16 mouse cellular contexts compared by ENCODE assay signal in the genomic region with DNA sequence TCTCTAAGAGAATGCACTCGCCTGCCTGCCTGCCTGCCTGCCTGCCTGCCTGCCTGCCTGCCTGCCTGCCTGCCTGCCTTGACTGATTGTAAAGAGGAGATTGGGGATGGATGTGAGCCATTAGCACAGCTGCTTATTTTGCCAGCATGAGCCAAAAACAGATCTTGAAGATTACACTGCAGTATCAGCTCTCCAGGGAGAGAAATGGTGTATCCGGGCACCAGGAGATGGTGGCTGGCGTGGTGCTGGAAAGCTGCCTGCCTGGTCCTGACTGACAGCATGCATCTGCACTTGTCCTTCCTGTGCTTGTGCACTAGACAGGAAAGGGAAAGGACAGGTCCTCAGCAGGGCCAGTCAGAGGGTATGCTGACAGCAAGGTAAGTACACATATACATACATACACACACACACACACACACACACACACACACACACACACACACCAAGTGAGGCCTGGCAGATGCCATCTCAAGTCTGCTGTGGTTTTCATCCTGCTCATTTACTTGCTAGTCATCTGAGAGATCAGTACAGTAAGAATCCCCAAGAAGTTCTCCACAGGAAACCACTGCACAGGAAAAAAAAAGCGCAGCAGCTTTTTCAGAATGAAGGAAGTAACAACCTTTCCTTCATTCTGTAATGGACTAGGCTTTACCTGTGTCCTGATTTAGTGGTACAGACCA. TPM values are rescaled to one million over a fixed set of nuclear protein-coding genes. Genes with fewer than 3 reads are reported as not detected.
DNase-seq lines count a peak whose midpoint lies in the region; ATAC-seq and TF ChIP-seq lines count a peak whose summit lies in the region.
"Had no signal": no experiment of that assay in that cellular context is flagged by ENCODE, and none has a peak within 500 bp of the region (broad histone marks: within the 10 kb centered on the region; RNA-seq: fewer than 3 reads in every experiment).

No protein-coding gene starts in this region.

- no peak overlapping the region for H3K4me3 ChIP-seq in cerebellum, adult 2 months (replicated peaks; ENCODE audit: insufficient read depth, low read depth, low read length)
- H3K4me3 ChIP-seq in megakaryocyte, embryonic 14.5 days (replicated peaks): peak overlapping the region; percentile 80
- H3K4me3 ChIP-seq in intestine, embryonic 15.5 days (replicated peaks): no peak overlapping the region
- H3K4me3 ChIP-seq: embryonic facial prominence, embryonic 15.5 days; kidney, embryonic 15.5 days; lung, embryonic 15.5 days had no signal

- WGBS in cerebellum, adult 2 months: 53% methylated on average over 4 of the region's 4 CpGs
- 87% methylated on average over 4 of the region's 4 CpGs for WGBS in intestine, embryonic 15.5 days

- H3K4me1 ChIP-seq in cerebellum, adult 2 months (ENCODE audit: control insufficient read depth, insufficient read depth, low read length): peaks cover 35% of the 10 kb centered on the region
- H3K4me1 ChIP-seq in megakaryocyte, embryonic 14.5 days: peaks cover 92% of the 10 kb centered on the region
- H3K4me1 ChIP-seq in intestine, embryonic 15.5 days (replicated peaks): no peaks in the 10 kb centered on the region
- H3K4me1 ChIP-seq: embryonic facial prominence, embryonic 15.5 days; kidney, embryonic 15.5 days had no signal

- ATAC-seq in megakaryocyte, adult 5-6 weeks (ENCODE audit: poor library complexity, severe bottlenecking): no peak
- ATAC-seq in megakaryocyte-erythroid progenitor cell, adult 5-6 weeks (replicated peaks; ENCODE audit: low FRiP score, low TSS enrichment, poor library complexity, severe bottlenecking): peak; percentile 71
- no peak for ATAC-seq in intestine, embryonic 15.5 days
- ATAC-seq: hindbrain, embryonic 16.5 days had no signal

- no peak for DNase-seq in cerebellum, adult 2 months
- no peak for DNase-seq in cerebellum, adult 11 months
- peak; percentile 67 for DNase-seq in brain, embryonic 14.5 days (ENCODE audit: low read depth)
- no peak for DNase-seq in embryo, embryonic 10.5 days (ENCODE audit: low spot score)
- DNase-seq: adrenal gland, postnatal 10 days; cerebellum, postnatal 25 days; heart, postnatal 14 days had no signal

- H3K27ac ChIP-seq in cerebellum, adult 2 months (ENCODE audit: insufficient read depth, low read length): peak overlapping the region; percentile 49; the same call in 1 of the 2 replicates
- H3K27ac ChIP-seq in intestine, embryonic 15.5 days: no peak overlapping the region
- H3K27ac ChIP-seq: embryonic facial prominence, embryonic 15.5 days; kidney, embryonic 15.5 days; lung, embryonic 15.5 days had no signal

- no peaks in the 10 kb centered on the region for H3K9me3 ChIP-seq in megakaryocyte, embryonic 14.5 days
- H3K9me3 ChIP-seq in intestine, embryonic 15.5 days: no peaks in the 10 kb centered on the region
- H3K9me3 ChIP-seq: embryonic facial prominence, embryonic 15.5 days; kidney, embryonic 15.5 days; lung, embryonic 15.5 days had no signal

- peaks cover 77% of the 10 kb centered on the region for H3K36me3 ChIP-seq in megakaryocyte, embryonic 14.5 days (replicated peaks; ENCODE audit: low read length)
- H3K36me3 ChIP-seq in intestine, embryonic 15.5 days: no peaks in the 10 kb centered on the region

- TF ChIP-seq CTCF in cerebellum, adult 2 months (IDR thresholded peaks at IDR 0.05; ENCODE audit: borderline replicate concordance, insufficient read depth, low read depth, low read length): no peak
- TF ChIP-seq CTCF in brain, embryonic 14.5 days (IDR thresholded peaks at IDR 0.05; ENCODE audit: borderline replicate concordance, extremely low read depth, insufficient read depth, insufficient read length): no peak

- H3K4me2 ChIP-seq in intestine, embryonic 15.5 days (replicated peaks): no peak overlapping the region
- H3K4me2 ChIP-seq: embryonic facial prominence, embryonic 15.5 days; kidney, embryonic 15.5 days; lung, embryonic 15.5 days; midbrain, embryonic 11.5 days had no signal

- no peak overlapping the region for H3K9ac ChIP-seq in intestine, embryonic 15.5 days
- H3K9ac ChIP-seq: embryonic facial prominence, embryonic 15.5 days; kidney, embryonic 15.5 days; lung, embryonic 15.5 days had no signal

- H3K27me3 ChIP-seq in cerebellum, adult 2 months (ENCODE audit: control insufficient read depth, insufficient read depth, low read length): no peaks in the 10 kb centered on the region
- no peaks in the 10 kb centered on the region for H3K27me3 ChIP-seq in megakaryocyte, embryonic 14.5 days (replicated peaks)
- no peaks in the 10 kb centered on the region for H3K27me3 ChIP-seq in intestine, embryonic 15.5 days (replicated peaks)
- H3K27me3 ChIP-seq: embryonic facial prominence, embryonic 15.5 days; kidney, embryonic 15.5 days; lung, embryonic 15.5 days had no signal

- TF ChIP-seq POLR2A in cerebellum, adult 2 months (IDR thresholded peaks at IDR 0.05; ENCODE audit: borderline replicate concordance, insufficient read depth, low read length): no peak
- TF ChIP-seq POLR2A in brain, embryonic 14.5 days (IDR thresholded peaks at IDR 0.05; ENCODE audit: borderline replicate concordance, extremely low read depth, insufficient read depth, insufficient read length, poor library complexity, severe bottlenecking): no peak

RNA-seq across cellular contexts. Expression of gene Trappc10, which starts 12.0 kb away (rescaled TPM):
- polyA plus RNA-seq in cerebellum, adult 2 months (2012; rRNA removed): 74.3 and 75.0 TPM in 2 replicates
- 11.0 and 13.6 TPM in 2 replicates for polyA plus RNA-seq in megakaryocyte, embryonic 14.5 days (2012; ENCODE audit: insufficient read depth, low replicate concordance)
- 26.1 and 37.9 TPM in 2 replicates for total RNA-seq in megakaryocyte, adult 5-6 weeks (2015)
- 26.9 and 29.1 TPM in 2 replicates for total RNA-seq in megakaryocyte, adult 5-6 weeks (2017)
- polyA plus RNA-seq in brain, embryonic 14.5 days (2012; rRNA removed): 61.0 and 65.5 TPM in 2 replicates
- 52.9 and 57.7 TPM in 2 replicates for total RNA-seq in megakaryocyte-erythroid progenitor cell, adult 5-6 weeks (2014; fragmentation: Nextera tagmentation)
- 26.6 and 29.5 TPM in 2 replicates for total RNA-seq in megakaryocyte-erythroid progenitor cell, adult 5-6 weeks (2017)
- 17.3 and 17.6 TPM in 2 replicates for polyA plus RNA-seq in intestine, embryonic 15.5 days (2015; fragmentation: Nextera tagmentation; extraction: Ambion mirVana)

RNA-seq across cellular contexts. Expression of gene Pwp2, which starts 47.5 kb away (rescaled TPM):
- 17.2 and 17.8 TPM in 2 replicates for polyA plus RNA-seq in cerebellum, adult 2 months (2012; rRNA removed)
- 1.3 and 2.9 TPM in 2 replicates for polyA plus RNA-seq in megakaryocyte, embryonic 14.5 days (2012; ENCODE audit: insufficient read depth, low replicate concordance)
- 2.2 and 3.0 TPM in 2 replicates for total RNA-seq in megakaryocyte, adult 5-6 weeks (2015)
- total RNA-seq in megakaryocyte, adult 5-6 weeks (2017): 7.4 and 8.8 TPM in 2 replicates
- 18.7 and 19.6 TPM in 2 replicates for polyA plus RNA-seq in brain, embryonic 14.5 days (2012; rRNA removed)
- 25.5 and 31.4 TPM in 2 replicates for total RNA-seq in megakaryocyte-erythroid progenitor cell, adult 5-6 weeks (2014; fragmentation: Nextera tagmentation)
- 37.0 and 47.2 TPM in 2 replicates for total RNA-seq in megakaryocyte-erythroid progenitor cell, adult 5-6 weeks (2017)
- polyA plus RNA-seq in intestine, embryonic 15.5 days (2015; fragmentation: Nextera tagmentation; extraction: Ambion mirVana): 17.5 and 17.7 TPM in 2 replicates
